Comparison of ENCODE assay signal across 8 mouse cellular contexts in the genomic region with DNA sequence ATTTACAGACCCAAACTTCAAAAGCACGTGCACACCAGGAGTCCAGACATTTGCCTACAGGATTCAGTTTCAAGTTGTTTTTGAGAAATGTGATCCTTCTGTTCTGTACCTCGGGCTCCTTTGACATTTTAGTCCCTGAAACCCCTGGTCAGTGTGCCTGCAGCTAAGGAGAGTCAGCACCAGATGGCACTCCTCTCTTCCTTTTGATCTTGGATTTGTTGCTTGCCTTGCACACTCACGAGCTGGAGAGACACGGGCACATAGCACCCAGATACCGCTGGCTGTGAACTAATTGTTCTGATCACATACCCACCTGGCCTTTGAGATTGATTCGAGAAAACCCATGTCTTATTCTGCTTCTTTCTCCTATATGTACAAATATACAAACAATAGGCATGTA.
DNase-seq lines count a peak whose midpoint lies in the region; ATAC-seq and TF ChIP-seq lines count a peak whose summit lies in the region.
"Had no signal": no experiment of that assay in that cellular context is flagged by ENCODE, and none has a peak within 500 bp of the region (broad histone marks: within the 10 kb centered on the region; RNA-seq: fewer than 3 reads in every experiment).

No protein-coding gene starts in this region.

- no peak overlapping the region for H3K4me2 ChIP-seq in embryonic facial prominence, embryonic 14.5 days (ENCODE audit: low read depth, low read length)
- H3K4me2 ChIP-seq in hindbrain, postnatal 0 days (ENCODE audit: low read depth, low read length), result no peak overlapping the region
- no peak overlapping the region for H3K4me2 ChIP-seq in midbrain, postnatal 0 days (ENCODE audit: low read depth, low read length, poor library complexity, severe bottlenecking)

- ATAC-seq in embryonic facial prominence, embryonic 14.5 days (ENCODE audit: low read depth), result 0 out of 2 replicates have a peak, but pooled peaks have one; percentile 26
- ATAC-seq in hindbrain, postnatal 0 days, result peak; percentile 71
- no peak for ATAC-seq in midbrain, postnatal 0 days (ENCODE audit: low FRiP score)
- ATAC-seq in erythroblast, adult 5-6 weeks (replicated peaks; ENCODE audit: low FRiP score, poor library complexity, severe bottlenecking), result no peak

- no peak overlapping the region for H3K4me3 ChIP-seq in embryonic facial prominence, embryonic 14.5 days (ENCODE audit: low read depth, low read length)
- no peak overlapping the region for H3K4me3 ChIP-seq in hindbrain, postnatal 0 days (ENCODE audit: low read length)
- no peak overlapping the region for H3K4me3 ChIP-seq in midbrain, postnatal 0 days (ENCODE audit: low read depth, low read length)
- H3K4me3 ChIP-seq: megakaryocyte, embryonic 14.5 days had no signal

- H3K9ac ChIP-seq in embryonic facial prominence, embryonic 14.5 days (ENCODE audit: low read depth, low read length), result no peak overlapping the region
- H3K9ac ChIP-seq in hindbrain, postnatal 0 days (replicated peaks; ENCODE audit: low read length), result no peak overlapping the region
- no peak overlapping the region for H3K9ac ChIP-seq in midbrain, postnatal 0 days (replicated peaks; ENCODE audit: low read length, poor library complexity, severe bottlenecking)

- 0 out of 2 replicates have a peak, but pooled peaks cover 4% of the 10 kb centered on the region for H3K9me3 ChIP-seq in embryonic facial prominence, embryonic 14.5 days (ENCODE audit: control insufficient read depth, low read length)
- H3K9me3 ChIP-seq in hindbrain, postnatal 0 days (ENCODE audit: low read length), result peaks cover 4% of the 10 kb centered on the region; the same call in 1 of the 2 replicates
- no peaks in the 10 kb centered on the region for H3K9me3 ChIP-seq in midbrain, postnatal 0 days (ENCODE audit: low read length)

- DNase-seq in A20 (ENCODE audit: low read depth, low spot score) (peak; percentile 39), NIH3T3 (ENCODE audit: low read depth) (peak; percentile 6)
- DNase-seq in embryonic facial prominence, embryonic 14.5 days (ENCODE audit: low spot score), result peak; percentile 52
- DNase-seq in hindbrain, postnatal 0 days (ENCODE audit: low spot score), result peak; percentile 70
- DNase-seq in left cerebral cortex, adult 9 months (ENCODE audit: low spot score in 2 of 2), result peak; percentile 3 to 57
- peak; percentile 71 for DNase-seq in midbrain, postnatal 0 days (ENCODE audit: low spot score)

- H3K36me3 ChIP-seq in embryonic facial prominence, embryonic 14.5 days (ENCODE audit: control insufficient read depth, insufficient read depth, low read length), result no peaks in the 10 kb centered on the region
- H3K36me3 ChIP-seq in hindbrain, postnatal 0 days (ENCODE audit: insufficient read depth, low read length), result no peaks in the 10 kb centered on the region
- H3K36me3 ChIP-seq in midbrain, postnatal 0 days (ENCODE audit: insufficient read depth, low read length), result no peaks in the 10 kb centered on the region

- WGBS in embryonic facial prominence, embryonic 14.5 days, result 11% methylated on average over 6 of the region's 6 CpGs
- whole genome bisulfite sequencing in hindbrain, postnatal 0 days, result 19% methylated on average over 6 of the region's 6 CpGs
- WGBS in midbrain, postnatal 0 days, result 21% methylated on average over 6 of the region's 6 CpGs

- H3K4me1 ChIP-seq in embryonic facial prominence, embryonic 14.5 days (ENCODE audit: control insufficient read depth, insufficient read depth, low read length), result no peaks in the 10 kb centered on the region
- H3K4me1 ChIP-seq in hindbrain, postnatal 0 days (ENCODE audit: insufficient read depth, low read length), result no peaks in the 10 kb centered on the region
- no peaks in the 10 kb centered on the region for H3K4me1 ChIP-seq in midbrain, postnatal 0 days (ENCODE audit: insufficient read depth, low read length)
- H3K4me1 ChIP-seq: megakaryocyte, embryonic 14.5 days had no signal

- H3K27me3 ChIP-seq in embryonic facial prominence, embryonic 14.5 days (replicated peaks; ENCODE audit: control insufficient read depth, insufficient read depth, low read length), result no peaks in the 10 kb centered on the region
- H3K27me3 ChIP-seq in hindbrain, postnatal 0 days (ENCODE audit: insufficient read depth, low read length), result no peaks in the 10 kb centered on the region
- H3K27me3 ChIP-seq in midbrain, postnatal 0 days (ENCODE audit: insufficient read depth, low read length), result no peaks in the 10 kb centered on the region
- H3K27me3 ChIP-seq: megakaryocyte, embryonic 14.5 days had no signal

- H3K27ac ChIP-seq in embryonic facial prominence, embryonic 14.5 days (replicated peaks; ENCODE audit: low read depth, low read length), result no peak overlapping the region
- no peak overlapping the region for H3K27ac ChIP-seq in hindbrain, postnatal 0 days
- H3K27ac ChIP-seq in midbrain, postnatal 0 days (ENCODE audit: low read depth, low read length), result no peak overlapping the region

- TF ChIP-seq CTCF in hindbrain, postnatal 0 days (IDR thresholded peaks at IDR 0.05; ENCODE audit: low read depth), result peak; percentile 77
- TF ChIP-seq CTCF in midbrain, postnatal 0 days (IDR thresholded peaks at IDR 0.05), result peak; percentile 71

Comparison
In these comparisons a context has a peak if more than half of its experiments do, and no peak if none do; other contexts are left out.
1. DNase-seq: peak in every context shown above with its lines; median percentile 71 in midbrain, postnatal 0 days; 70 in hindbrain, postnatal 0 days; 52 in embryonic facial prominence, embryonic 14.5 days; 39 in A20; 30 in left cerebral cortex, adult 9 months; 6 in NIH3T3.
2. ATAC-seq: peak in embryonic facial prominence, embryonic 14.5 days (single experiment) and hindbrain, postnatal 0 days (single experiment); none in midbrain, postnatal 0 days (single experiment) and erythroblast, adult 5-6 weeks (single experiment).